Mouse (Mus musculus) cerebellum, postnatal 4 days (tissue): Measurements from ENCODE around the gene Uqcr11.

Source experiments
- DNase-seq, 2 experiments: peaks; one replicate each; pipeline ENCODE4 v3.0.0; 2022; ENCODE audit warnings: low spot score in 2 of 2, mixed read lengths in 1 of 2

The Uqcr11 gene

DNA sequence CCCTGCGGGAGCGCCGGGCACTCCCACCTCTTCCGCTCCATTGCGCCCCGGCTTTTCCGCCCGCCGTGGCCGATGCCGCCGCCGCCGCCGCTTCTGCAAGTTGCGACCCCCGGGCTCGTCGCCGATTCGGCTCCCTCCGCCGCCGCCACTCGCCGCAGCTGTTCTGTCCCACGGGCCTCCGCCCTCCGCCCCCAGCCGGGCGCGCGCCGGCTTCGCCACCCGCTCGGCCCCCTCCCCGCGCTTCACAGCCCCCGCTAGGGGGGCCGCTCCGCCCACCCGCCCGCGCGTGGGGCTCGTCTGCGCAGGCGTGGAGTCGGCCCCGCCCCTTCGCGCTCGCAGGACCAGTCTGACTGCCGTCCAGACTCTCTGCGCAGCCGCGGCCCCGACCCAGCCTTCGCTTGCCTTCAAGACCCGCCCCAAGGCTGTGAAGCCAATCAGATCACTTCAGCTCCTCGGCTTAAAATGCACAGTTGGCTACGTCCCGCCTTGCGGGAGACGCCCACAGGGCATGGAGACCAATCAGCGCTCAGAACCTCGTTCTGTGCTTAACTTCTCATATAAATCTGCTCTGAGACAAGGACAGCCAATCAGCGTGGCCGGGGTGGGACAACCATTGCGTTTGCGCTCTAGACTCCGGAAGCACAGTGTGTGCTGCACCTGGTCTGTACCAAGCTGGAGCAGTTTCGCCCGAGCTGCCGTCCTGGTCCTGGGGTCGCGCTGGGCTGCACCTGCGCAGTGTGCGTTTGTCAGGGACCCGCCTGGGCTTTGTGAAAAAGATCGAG lies 7.2 kb downstream of the Uqcr11 start, which contains the start of gene Mbd3:
TSS of gene Mbd3 (minus strand) at position 360 of the 782 bp plus-strand sequence.
- peak; percentile 96 to 99 for DNase-seq

- peak; percentile 97 to 99 for DNase-seq
These were observed 7.9 kb downstream of the Uqcr11 start for GRCm38 (mm10) chr10:80398719-80399190.

- DNase-seq = no peak
These were observed 8.5 kb downstream of the Uqcr11 start for GRCm38 (mm10) chr10:80398174-80398535.

- DNase-seq = no peak
These were observed 9.0 kb downstream of the Uqcr11 start for GRCm38 (mm10) chr10:80397524-80398173.

GRCm38 (mm10) chr10:80396822-80397523 lies 9.7 kb downstream of the Uqcr11 start:
- no peak for DNase-seq

- DNase-seq = no peak
These were observed 11.5 kb downstream of the Uqcr11 start for GRCm38 (mm10) chr10:80395025-80395627.

GRCm38 (mm10) chr10:80392687-80393086 lies 13.9 kb downstream of the Uqcr11 start:
- DNase-seq = no peak

- DNase-seq = no peak
These were observed 15.9 kb downstream of the Uqcr11 start for GRCm38 (mm10) chr10:80390697-80391096.

DNA sequence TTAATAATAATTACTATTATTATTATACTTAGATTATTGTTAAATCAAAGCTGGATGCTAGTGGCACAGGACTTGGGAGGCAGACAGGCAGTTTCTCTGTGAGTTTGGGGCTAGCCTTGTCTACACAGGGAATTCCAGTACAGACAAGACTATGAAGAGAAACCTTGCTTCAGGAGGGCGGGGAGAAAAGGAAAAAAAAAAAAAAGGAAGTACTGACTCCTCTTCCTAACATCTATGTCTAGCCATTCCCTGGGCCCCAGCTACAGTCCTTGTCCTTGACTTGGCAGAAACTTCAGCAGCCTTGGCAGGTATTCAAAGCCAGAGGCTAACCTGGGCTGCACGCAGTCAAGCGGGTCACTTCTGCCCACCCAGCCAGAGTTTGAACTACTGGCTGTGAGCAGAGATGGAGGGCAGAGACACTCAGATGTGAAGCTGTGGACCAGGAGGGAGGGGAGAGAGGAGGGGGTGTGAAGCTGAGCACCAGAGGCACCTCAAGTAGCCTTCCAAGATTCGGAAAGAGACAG lies 17.4 kb downstream of the Uqcr11 start:
- DNase-seq = no peak

- no peak for DNase-seq
These were observed 17.9 kb downstream of the Uqcr11 start for GRCm38 (mm10) chr10:80388731-80389130.

DNA sequence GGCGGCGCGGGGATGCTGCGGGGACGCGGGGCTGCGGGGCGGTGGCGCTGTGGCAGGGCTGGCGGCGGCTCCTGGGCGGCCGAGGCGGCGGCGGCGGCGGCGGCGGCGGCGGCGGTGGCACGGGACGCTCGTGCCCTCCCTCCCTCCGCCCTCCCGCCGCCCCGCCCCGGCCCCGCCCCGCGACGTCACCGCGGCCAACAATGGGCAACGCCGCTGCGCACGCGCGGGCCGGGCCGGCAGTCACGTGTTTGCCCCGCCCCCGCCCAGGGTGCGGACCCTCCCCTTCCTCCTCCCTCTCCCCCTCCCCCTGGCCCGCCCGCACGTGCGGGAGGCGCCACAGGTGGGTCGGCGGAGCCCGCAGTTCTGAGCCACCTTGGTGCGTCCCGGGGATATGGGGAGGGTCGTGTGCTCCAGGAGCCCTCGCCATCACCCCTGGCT lies 19.1 kb downstream of the Uqcr11 start, which contains the start of gene Mex3d:
TSS of gene Mex3d (minus strand) at position 138 of the 438 bp plus-strand sequence.
- DNase-seq = peak; percentile 89 to 94

DNA sequence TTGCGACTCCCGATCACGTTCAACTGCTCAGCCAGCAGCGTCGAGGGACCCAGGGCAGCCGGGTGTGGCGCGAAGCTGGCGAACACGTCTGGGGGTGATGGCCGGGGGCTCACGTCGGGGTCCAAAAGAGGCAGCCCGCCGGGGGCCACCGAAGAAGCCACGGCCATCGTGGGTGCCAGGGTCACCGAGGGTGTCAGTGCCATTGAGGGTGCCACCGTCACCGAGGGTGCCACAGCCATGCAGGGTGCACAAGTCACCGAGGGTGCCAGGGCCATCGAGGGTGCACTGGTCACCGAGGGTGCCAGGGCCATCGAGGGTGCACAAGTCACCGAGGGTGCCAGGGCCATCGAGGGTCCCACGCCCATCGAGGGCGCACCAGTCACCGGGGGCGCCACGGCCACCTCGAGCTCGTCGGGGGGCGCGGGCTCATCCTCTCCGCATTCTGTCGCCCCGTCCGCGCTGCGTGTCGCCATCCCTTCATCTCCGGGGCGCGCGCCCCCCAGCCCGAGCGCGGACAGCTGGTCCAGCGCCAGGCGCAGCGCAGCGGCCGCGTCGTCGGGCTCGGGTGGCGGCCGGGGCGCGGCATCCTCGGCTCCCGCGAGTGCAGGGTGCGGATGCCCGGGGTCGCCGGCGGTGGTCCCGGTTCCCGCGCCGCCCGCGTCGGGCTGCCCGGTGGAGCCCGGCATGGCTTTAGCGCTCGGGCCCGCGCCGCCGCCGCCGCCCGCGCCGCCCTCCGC lies 19.7 kb downstream of the Uqcr11 start:
- DNase-seq = no peak

DNA sequence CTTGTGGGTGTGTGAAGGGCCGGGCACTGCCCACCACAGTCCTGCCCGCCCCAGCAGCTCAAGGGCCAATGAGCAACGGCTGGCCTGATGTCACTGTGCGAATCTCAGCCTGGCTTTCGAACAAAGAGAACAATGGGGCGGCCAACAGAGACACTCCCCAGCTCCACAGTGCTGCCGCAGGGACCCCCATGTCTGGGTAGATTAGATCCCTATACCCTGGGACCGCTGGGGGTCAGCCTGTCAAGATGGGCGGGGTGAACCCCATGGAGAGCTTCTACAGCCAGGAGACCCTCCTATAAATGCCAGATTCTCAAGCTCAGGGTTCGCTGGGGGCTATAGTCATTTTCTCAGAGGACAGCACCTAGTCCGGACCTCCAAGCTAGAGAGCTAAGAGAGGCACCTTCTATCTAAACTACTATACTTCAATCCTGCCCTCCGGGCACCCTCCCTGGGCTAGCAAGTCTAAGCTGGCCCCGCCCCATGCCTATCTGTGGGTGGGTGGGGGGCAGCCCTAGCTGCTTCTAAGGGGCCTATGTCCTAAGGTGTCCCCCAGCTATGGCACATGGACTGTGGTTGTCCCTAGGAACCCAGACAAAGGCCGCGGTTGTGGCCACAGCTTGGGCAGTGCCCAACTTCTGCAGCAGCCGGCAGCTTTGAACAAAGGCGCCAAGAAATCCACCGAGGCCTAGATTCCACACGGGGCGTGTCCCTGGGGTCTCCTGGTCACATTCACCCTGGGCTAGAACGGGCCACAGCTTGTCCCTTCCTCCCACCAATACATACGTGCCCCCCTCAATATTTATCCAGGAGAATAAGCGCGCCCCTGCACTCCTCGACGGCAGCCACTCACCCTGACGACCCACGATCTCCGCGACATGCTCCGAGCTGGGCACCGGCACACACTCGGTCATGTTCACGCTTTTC lies 20.6 kb downstream of the Uqcr11 start:
- DNase-seq = peak in 1 of 2 experiments; percentile 61

- peak in 1 of 2 experiments; percentile 71 for DNase-seq
These were observed 21.3 kb downstream of the Uqcr11 start for GRCm38 (mm10) chr10:80385310-80385709.

DNA sequence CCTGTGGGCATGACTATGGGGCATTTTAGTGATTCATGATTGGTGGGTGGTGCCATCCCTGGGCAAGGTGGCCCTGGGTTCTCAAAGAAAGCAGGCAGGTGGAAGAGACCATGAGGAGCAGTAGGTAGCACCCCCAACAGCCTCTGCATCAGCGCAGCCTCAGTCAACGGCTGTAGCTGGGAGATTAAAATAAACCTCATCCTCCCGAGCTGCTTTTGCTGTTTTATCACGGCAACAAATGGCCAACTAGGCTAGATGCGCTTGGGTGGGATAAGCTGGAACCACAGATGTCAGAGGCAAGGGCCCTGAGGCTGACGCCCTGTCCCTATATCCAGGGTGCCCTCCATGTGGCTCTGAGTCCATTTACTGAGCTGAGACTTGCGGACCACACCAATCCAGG lies 21.9 kb downstream of the Uqcr11 start:
- no peak for DNase-seq

- DNase-seq = no peak
These were observed 22.5 kb downstream of the Uqcr11 start for GRCm38 (mm10) chr10:80384115-80384639.

DNA sequence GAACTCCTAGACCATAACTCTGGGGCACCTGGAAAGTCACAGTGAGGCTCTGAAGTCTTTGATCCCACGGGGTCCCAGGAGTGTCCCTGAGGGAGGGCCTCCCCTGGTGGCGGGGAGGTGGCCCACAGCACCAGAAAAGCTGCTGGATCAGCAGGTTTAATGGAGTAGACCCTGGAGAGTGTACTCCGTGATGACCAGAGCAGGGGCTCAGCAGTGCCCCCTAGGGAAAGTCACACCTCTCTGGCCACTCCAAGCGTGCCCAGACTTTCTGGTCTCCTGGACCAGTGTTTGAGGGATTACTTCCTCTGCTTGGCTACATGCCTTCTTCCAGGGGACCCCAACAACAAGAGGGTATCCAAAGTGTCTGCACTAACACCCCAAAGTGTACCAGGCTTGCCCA lies 23.2 kb downstream of the Uqcr11 start:
- no peak for DNase-seq

- no peak for DNase-seq
These were observed 23.8 kb downstream of the Uqcr11 start for GRCm38 (mm10) chr10:80382641-80383365.

GRCm38 (mm10) chr10:80377716-80378115 lies 28.9 kb downstream of the Uqcr11 start:
- DNase-seq = peak in 1 of 2 experiments; percentile 61
